Mouse (Mus musculus): ENCODE measurements at regions not wholly inside any gene's neighbourhood (a gene's known extent, or its start where the extent isn't known, plus 50 kb on each side); places are given as distances from the start of the nearest gene placed in this dataset.

GRCm38 (mm10) chr11:19253605-19254004, 234.8 kb upstream of the Meis1 start:
- TF ChIP-seq CTCF (IDR thresholded peaks at IDR 0.05) (no peak), POLR2A (IDR thresholded peaks at IDR 0.05; ENCODE audit: insufficient read depth, low read depth, low read length) (no peak), EP300 (IDR thresholded peaks at IDR 0.05; ENCODE audit: insufficient read depth, low read depth, low read length) (no peak)
